Mouse (Mus musculus) T-helper 1 cell (primary cell): ENCODE measurements around the gene Zdhhc14.

Experiments
- in situ Hi-C: fragments of 300-600 bp; cut with MboI, MseI; formaldehyde crosslinking; loops from one replicate; pipeline ENCODE4 v1.15.1; 2025; ENCODE audit warnings: high pct_unique_total_duplicates

The Zdhhc14 gene

GRCm38 (mm10) chr17:5666652-5667051 is 174.3 kb downstream of the Zdhhc14 start:
- in situ Hi-C loops = no loop called here

GRCm38 (mm10) chr17:5668456-5668855 is 176.1 kb downstream of the Zdhhc14 start:
- in situ Hi-C loops = no loop called here

GRCm38 (mm10) chr17:5668981-5669380 is 176.6 kb downstream of the Zdhhc14 start:
- in situ Hi-C loops = no loop called here

GRCm38 (mm10) chr17:5675951-5676350 is 183.6 kb downstream of the Zdhhc14 start:
- in situ Hi-C loops = no loop called here

- in situ Hi-C loops = no loop called here
Observed at GRCm38 (mm10) chr17:5679315-5679714, 187.0 kb downstream of the Zdhhc14 start.

- in situ Hi-C loops = no loop called here
Observed at GRCm38 (mm10) chr17:5685324-5685723, 193.0 kb downstream of the Zdhhc14 start.

- in situ Hi-C loops = no loop called here
Observed at GRCm38 (mm10) chr17:5687810-5688209, 195.5 kb downstream of the Zdhhc14 start.

GRCm38 (mm10) chr17:5688222-5688621 is 195.9 kb downstream of the Zdhhc14 start:
- in situ Hi-C loops = no loop called here

GRCm38 (mm10) chr17:5688669-5689068 is 196.3 kb downstream of the Zdhhc14 start:
- in situ Hi-C loops = no loop called here

GRCm38 (mm10) chr17:5690746-5691535 is 198.6 kb downstream of the Zdhhc14 start:
- in situ Hi-C loops = no loop called here

GRCm38 (mm10) chr17:5692661-5693060 is 200.3 kb downstream of the Zdhhc14 start:
- in situ Hi-C loops = no loop called here

GRCm38 (mm10) chr17:5693256-5693655 is 200.9 kb downstream of the Zdhhc14 start:
- in situ Hi-C loops = no loop called here

GRCm38 (mm10) chr17:5698447-5699096 is 206.2 kb downstream of the Zdhhc14 start:
- in situ Hi-C loops = no loop called here

GRCm38 (mm10) chr17:5710320-5711104 is 218.2 kb downstream of the Zdhhc14 start:
- in situ Hi-C loops = loop anchor here (25.0 kb wide), 1 partner anchor 1223 kb away; no protein-coding TSS in a partner anchor

GRCm38 (mm10) chr17:5711861-5712260 is 219.5 kb downstream of the Zdhhc14 start:
- in situ Hi-C loops = loop anchor here (25.0 kb wide), 1 partner anchor 1225 kb away; no protein-coding TSS in a partner anchor

- in situ Hi-C loops = loop anchor here (25.0 kb wide), 1 partner anchor 1226 kb away; no protein-coding TSS in a partner anchor
Observed at GRCm38 (mm10) chr17:5713141-5713540, 220.8 kb downstream of the Zdhhc14 start.

- in situ Hi-C loops = loop anchor here (25.0 kb wide), 1 partner anchor 1230 kb away; no protein-coding TSS in a partner anchor
Observed at GRCm38 (mm10) chr17:5716912-5717311, 224.6 kb downstream of the Zdhhc14 start.

- in situ Hi-C loops = loop anchor here (25.0 kb wide), 1 partner anchor 1232 kb away; no protein-coding TSS in a partner anchor
Observed at GRCm38 (mm10) chr17:5718768-5719387, 226.5 kb downstream of the Zdhhc14 start.

- in situ Hi-C loops = loop anchor here (25.0 kb wide), 1 partner anchor 1236 kb away; no protein-coding TSS in a partner anchor
Observed at GRCm38 (mm10) chr17:5722802-5723201, 230.4 kb downstream of the Zdhhc14 start.

- in situ Hi-C loops = loop anchor here (25.0 kb wide), 1 partner anchor 1236 kb away; no protein-coding TSS in a partner anchor
Observed at GRCm38 (mm10) chr17:5723601-5724189, 231.3 kb downstream of the Zdhhc14 start.
